Mouse (Mus musculus) ovary, adult 18-20 months (tissue): ENCODE results near the gene Rbms3.

ENCODE experiments used
- DNase-seq: peaks from one replicate; pipeline ENCODE4 v3.0.0; 2022; ENCODE audit warnings: low spot score, mixed read lengths

Rbms3 gene

DNA sequence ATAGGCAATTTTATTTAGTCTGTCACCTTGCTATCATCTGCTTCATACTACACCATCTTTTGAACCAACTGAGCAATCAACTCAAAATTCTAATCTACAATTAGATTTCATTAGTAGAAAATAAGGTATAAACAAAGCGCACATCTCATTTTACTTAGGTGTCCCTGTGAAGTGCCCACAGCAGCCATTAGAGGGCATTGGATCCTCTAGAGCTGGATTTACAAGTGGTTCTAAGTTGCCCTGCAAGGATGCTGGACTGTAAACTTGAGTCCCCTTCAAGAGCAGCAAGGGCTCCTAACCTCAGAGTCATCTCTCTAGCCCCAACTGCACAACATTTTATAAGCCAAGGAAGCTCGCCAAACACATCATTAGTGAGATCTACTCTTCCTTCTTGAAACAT is 891.9 kb downstream of the Rbms3 start:
- DNase-seq, result no peak

GRCm38 (mm10) chr9:116729172-116729571 is 900.5 kb downstream of the Rbms3 start:
- no peak for DNase-seq

DNA sequence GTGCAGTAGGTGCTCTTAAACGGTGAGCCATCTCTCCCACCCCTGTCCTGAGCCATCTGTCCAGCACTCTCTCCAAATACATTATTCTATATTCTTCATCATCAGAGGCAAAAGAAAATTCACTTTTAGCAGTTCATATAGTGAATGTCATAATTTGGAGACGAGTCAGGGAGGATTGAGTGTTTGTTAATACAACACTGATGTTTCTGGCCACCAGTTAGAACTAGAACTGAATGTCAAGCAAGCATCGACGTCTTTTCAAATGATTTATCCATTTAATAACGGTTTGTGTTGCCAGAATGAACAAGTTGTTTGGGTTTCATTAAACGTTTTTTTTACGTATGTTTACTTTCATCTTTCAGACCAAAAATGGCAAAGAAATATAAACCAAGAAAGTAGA is 901.1 kb downstream of the Rbms3 start:
- no peak for DNase-seq

- no peak for DNase-seq
Measured at GRCm38 (mm10) chr9:116728093-116728492, 901.6 kb downstream of the Rbms3 start.

- DNase-seq, result no peak
Measured at GRCm38 (mm10) chr9:116724581-116724980, 905.1 kb downstream of the Rbms3 start.

GRCm38 (mm10) chr9:116703119-116703518 is 926.6 kb downstream of the Rbms3 start:
- DNase-seq, result no peak

GRCm38 (mm10) chr9:116702611-116703010 is 927.1 kb downstream of the Rbms3 start:
- DNase-seq, result no peak

DNA sequence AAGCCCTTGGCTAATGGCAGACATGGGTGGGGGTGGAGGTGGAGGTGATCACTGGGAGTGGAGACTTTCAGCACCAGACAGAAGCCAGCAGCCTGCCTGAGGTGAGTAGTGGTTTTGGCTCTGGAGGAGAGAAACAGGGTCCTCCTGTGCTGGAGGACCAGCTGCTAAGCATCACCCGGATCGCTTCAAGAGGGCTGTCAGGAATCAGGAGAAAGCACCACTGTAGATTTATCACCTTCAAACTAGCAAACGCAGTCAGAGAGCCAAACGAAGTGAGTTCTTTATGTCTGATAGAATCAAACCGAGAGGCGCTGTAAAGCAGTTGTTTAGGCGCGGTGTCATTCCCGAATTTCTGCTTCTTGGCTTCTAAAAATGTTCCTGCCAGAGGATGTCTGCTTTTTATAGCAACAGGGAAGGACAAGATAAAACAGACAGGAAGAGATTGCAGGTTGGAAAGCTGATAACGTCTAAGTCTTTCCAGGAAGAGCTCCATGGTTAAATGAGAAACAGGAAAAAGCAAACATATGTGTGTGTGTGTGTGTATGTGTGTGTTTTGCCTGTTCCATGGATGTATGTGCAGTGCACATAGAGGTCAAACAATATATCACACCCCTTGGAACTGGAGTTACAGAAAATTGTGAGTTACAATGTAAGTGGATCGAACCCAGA is 928.1 kb downstream of the Rbms3 start:
- DNase-seq, result no peak

- no peak for DNase-seq
Measured at GRCm38 (mm10) chr9:116688615-116689014, 941.1 kb downstream of the Rbms3 start.

DNA sequence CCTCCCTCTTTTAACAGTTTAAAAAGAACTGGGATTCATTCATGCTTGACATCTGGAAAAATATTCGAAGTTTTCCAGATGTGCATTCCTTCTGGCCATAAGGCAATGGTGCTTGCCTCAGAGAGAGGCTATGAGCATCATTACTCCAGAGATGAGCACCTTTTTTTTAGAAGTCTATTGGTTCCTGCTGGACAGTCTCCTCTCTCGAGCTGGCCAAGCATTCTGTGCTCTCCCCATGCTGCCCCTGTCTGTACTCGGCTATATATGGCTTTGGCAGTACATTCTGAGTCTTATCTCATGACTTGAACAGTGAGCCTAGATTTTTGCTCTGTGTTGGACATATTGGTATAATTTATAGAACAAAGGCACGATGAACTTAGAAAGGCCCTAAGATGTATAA is 952.6 kb downstream of the Rbms3 start:
- no peak for DNase-seq

DNA sequence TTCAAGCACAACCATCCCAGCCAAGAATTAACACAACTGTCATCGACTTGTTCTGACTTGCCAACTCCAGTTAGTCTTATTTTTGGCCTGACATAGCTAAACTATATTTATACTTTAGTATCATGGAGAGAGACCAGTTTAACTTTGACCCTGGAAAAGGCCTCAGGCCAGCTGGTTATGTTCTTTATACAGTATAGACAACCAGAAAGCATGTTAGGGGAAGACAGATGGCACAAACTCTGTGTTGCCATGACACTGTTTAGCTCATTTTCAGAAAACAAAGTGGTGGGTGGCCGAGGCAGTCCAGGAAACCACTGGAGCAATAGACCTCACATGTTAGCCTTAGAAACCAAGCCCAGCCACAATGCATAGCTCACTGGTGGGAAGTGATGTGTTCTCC is 953.3 kb downstream of the Rbms3 start:
- DNase-seq, result no peak

DNA sequence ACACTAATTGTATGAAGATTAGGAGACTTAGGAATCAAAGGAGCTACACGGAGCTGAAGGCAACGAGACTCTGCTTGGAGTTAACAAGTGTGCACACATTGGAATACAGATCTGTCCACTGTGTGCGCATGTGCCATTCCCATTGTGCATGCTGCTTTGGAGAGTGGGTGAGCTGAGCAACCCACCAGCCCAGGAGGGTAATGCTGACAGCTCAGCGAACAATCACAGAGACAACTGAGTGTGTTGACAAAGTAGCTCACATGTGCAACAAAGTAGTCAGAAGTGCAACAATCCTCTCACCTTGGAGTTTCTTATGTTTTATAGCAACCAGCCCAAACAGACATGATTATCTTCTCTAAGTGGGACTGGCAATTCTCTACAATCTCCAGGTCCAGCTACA is 955.5 kb downstream of the Rbms3 start:
- no peak for DNase-seq

DNA sequence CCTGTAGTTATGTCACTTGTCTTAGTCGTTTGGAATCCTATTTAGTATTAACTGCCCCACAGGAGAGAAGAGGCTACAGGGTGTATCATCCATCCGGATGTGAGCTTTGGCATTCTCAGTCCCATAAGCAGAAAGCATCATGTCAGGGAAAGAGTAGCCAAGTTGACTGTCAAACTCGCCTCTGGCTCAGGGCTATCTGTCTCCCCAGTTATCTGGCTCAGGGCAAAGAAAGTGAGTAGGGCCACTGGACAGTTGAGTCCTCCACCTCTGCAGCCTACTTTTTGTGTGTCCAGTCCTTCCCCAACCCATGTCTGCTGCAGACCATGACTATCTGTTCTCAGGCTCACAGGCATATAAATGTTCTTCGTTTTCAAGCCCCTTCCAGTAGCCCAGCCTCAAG is 968.7 kb downstream of the Rbms3 start:
- DNase-seq, result no peak

GRCm38 (mm10) chr9:116659936-116660335 is 969.8 kb downstream of the Rbms3 start:
- no peak for DNase-seq

DNA sequence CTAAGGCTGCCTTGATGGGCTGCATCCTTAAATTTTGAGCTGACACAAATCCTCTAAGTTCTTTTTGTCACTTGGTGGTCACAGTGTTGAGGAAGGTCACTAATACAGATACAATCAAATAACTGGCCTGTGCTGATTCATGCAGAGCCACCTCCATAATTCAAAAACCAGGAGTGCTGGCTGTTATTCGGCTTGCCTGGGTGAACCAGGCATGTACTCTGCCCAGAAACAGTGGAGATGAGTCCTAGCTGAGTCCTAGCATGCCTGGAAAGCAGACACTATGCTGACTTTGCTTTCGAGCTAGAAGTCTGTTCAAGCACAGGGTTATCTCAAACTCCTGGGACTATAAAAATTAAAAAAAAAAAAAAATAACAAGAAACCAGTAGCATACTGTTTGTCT is 972.6 kb downstream of the Rbms3 start:
- DNase-seq, result no peak

- DNase-seq, result no peak
Measured at GRCm38 (mm10) chr9:116651414-116651813, 978.3 kb downstream of the Rbms3 start.

DNA sequence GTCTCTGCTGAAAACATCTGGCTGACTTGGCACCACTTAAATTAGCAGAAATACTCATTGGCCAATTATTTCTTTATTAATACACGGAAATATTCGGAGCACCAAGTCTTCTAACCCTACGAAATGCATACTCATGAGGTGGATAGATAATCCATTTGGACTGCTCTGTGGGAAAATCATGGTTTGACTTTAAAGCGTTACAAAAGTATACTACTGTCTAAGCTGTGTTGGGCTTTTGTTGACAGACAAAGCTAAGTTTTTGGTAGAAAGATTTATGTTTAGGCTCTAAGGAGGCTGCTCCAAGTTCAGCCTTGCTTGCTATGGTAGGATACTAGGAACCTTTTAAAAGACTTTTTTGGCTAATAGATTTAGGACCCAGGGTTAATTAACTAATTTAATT is 979.8 kb downstream of the Rbms3 start:
- DNase-seq, result no peak

DNA sequence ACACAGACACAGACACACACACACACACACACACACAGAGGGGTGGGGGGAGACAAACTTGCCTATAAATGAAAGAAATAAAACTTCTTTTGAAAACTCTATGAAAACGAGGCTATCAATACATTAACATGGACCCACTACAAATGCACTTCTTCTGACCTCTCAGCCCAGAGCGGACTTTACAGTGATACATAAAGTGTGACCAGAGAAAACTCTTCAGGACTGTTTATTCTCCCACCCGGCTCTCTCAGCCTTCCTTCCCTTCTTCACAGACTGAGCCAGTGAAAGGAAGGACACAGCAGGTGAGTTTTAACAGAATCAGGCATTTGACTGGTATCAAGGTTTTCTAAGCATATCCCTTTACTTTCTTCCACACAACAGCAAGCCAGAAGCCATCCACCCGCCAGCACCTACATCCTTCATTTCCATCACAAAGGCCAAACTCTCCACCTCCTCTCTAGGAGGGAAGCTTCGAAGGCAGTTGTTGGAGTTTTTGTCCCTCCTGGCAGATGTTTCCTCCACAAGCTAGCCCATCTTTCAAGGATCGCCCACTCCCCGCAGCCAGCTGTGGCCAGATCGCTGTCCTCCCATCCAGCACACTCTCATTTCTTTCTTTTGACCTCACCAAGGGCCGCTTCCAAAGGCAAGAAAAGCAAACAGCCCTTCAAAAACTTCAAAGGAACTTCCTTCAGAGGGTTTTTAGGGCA is 980.5 kb downstream of the Rbms3 start:
- no peak for DNase-seq

DNA sequence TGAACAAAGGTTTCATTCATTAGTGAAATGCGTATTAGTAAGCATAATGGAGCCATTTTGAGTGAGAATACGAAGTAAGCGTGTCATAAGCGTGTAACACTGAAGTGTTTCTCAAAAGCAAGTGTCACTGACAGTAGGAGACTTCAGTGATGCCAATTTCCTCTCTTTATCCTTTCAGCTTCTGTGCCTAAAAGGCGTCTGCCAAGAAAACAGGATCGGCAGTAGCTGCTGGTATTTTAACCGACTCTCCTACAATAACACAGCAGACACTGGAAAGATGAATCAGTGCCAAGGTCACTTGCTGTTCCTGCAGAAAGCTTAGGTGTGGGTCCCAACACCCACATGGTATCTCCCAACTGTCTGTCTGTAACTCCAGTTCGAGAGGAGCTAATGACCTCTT is 985.1 kb downstream of the Rbms3 start:
- no peak for DNase-seq

DNA sequence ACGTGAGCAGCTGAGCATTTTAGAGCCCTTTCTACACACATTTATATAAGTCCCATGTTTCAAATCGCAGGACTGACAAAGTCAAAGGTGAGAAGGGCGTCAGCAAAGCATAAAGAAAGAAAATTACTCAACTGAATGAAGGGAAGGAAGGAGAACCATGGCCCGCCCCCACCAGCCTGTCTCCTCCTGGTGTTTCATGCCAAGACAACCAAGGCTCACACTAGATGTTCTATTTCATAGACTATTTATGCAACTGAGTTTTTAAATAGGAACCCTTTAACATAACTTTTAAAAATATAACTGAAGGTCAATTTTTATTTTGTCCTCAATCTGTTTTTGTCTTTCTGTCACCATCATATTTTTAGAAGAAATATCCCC is 989.4 kb downstream of the Rbms3 start:
- DNase-seq, result no peak

DNA sequence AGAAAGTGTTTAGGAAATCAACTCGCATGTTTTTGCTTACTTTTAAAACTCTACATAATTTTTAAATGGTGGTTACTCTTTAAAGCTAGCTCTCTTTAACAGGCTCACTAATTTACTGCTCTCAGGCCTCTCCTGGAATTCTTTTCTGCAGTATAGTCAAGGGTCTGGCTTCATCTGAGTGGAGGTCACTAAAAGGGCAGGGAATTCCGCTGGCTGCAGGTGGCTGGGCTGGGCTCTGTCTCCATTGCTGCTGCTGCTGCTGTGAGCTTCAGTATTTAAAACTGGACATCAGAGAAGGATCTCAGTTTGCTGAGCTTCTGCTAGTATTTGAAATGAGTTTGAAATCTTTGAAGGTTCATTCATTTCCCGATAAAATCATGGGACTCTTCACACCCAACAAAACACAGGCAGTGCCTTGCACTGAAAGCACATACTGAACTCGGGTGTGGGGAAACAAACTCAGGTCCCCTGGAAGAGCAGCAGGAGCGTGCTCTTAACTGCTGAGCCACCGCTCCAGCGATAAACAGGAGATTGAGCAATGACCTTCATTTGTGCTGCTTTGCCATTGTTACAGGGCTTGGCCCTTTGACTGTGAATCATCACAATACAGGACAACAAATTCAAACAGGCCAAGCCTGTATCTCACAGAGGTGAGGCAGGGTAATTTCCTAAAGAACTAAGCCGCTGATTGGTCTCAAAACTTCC is 990.0 kb downstream of the Rbms3 start:
- peak; percentile 8 for DNase-seq

DNA sequence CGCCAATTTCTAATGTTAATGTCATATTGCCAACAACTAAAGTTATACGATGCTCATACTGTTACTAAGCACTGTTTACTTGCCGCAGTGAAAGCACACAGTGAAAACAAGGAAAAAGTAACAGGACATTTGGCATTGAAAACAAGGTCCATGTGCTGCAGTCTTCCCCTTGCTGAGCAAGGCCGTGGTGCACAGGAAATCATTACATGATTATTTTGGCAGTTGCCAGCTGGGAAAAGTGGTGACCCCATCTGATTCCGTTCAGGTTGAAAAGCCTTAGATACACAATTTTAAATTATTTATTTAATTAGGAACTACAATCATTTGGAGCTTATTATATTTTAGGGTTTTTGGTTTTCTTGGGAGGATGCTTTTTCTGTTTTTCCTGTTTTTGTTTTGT is 995.9 kb downstream of the Rbms3 start:
- DNase-seq, result no peak

GRCm38 (mm10) chr9:116633075-116633474 is 996.6 kb downstream of the Rbms3 start:
- DNase-seq, result no peak
